Mouse (Mus musculus) gastrocnemius, adult 8-10 months (tissue): ENCODE measurements around the gene Slc25a5. TPM values are rescaled to one million over a fixed set of nuclear protein-coding genes. Genes with fewer than 3 reads are reported as not detected.

Experiments
- DNase-seq, 2 experiments: peaks; one replicate each; pipeline ENCODE4 v3.0.0; 2022; ENCODE audit warnings: low spot score in 2 of 2
- total RNA-seq, 4 experiments: library from RNA; stranded (reverse); gene quantifications; 2 replicates each; pipeline ENCODE4 v1.2.4; 2022

Gene Slc25a5
- total RNA-seq, 4 experiments from 2014 or later, result 37.5 to 64.5 (median 44.7) TPM

DNA sequence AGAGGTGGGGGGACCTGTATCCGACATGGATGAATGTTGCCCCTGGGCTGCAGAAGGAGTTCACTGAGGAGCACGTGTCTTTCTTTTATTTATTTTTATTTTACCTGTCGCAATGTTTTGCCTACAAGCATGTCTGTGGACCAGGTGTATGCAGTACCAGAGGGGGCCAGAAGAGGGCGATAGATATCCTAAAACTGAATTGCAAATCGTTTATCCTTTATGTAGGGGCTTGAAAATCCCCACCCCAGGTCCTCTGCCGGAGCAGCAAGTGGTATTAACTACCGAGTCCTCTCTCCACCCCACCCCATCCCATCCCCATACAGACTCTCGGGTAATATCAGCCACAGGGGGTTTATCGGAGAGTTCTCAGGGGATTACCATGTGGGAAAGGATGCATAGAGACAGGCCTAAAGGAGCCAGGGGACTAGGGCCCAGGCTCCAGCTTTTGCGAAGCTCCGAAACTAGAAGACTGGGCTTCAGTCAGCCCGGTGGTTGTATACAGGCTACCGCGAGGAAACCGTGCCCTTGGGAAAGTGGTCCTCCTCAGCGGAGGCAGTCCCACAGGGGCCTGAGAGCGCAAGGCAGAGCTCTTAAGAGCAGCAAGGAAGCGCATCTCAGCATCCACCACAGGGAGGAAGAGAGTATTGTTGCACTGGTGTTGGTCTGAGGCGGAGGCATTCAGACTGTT is 38.1 kb downstream of the Slc25a5 start:
- DNase-seq, result peak; percentile 32 to 35

GRCm38 (mm10) chrX:36837069-36837676 is 41.7 kb downstream of the Slc25a5 start:
- no peak for DNase-seq

- no peak for DNase-seq
Observed at GRCm38 (mm10) chrX:36839391-36839790, 43.9 kb downstream of the Slc25a5 start.

- no peak for DNase-seq
Observed at GRCm38 (mm10) chrX:36841698-36842097, 46.2 kb downstream of the Slc25a5 start.

- DNase-seq, result no peak
Observed at GRCm38 (mm10) chrX:36843346-36843990, 48.0 kb downstream of the Slc25a5 start.

DNA sequence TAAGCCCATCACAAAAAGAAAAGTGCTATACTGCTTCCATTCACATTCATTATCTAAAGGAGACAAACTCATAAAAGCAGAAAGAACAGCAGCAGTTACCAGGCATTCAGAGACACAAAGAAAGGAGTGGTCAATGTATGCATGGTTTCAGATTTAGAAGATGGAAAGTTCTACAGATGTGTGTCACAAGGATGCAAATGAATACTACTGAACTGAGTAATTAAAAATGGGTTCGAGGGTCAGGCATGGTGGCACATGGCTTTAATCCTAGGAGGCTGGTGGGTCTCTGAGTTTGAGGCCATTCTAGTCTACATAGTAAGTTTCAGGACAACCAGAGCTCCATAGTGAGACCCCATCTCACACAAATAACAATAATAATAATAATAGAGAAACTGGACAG is 51.7 kb downstream of the Slc25a5 start:
- no peak for DNase-seq

Other genes with a start within 250 kb of the Slc25a5 start
- gene Pgrmc1, start 197.4 kb upstream of the Slc25a5 start, total RNA-seq, result 1 to 10 TPM; 6.0 to 9.2 (median 7.0) TPM
- gene Akap17b, start 150.3 kb upstream of the Slc25a5 start, total RNA-seq, result 1 to 10 TPM; 1.5 to 3.0 (median 1.7) TPM
- gene Slc25a43, start 52.0 kb upstream of the Slc25a5 start, total RNA-seq, result under 1 TPM in 1 of 4 experiments, not detected in 3; 0.45 TPM
- gene Ube2a, start 78.2 kb downstream of the Slc25a5 start, total RNA-seq, result 10 to 100 TPM; 36.5 to 46.1 (median 38.1) TPM
- gene C330007P06Rik, start 78.5 kb downstream of the Slc25a5 start, total RNA-seq, result 10 to 100 TPM in 3 of 4 experiments, 1 to 10 TPM in 1; 9.5 to 14.2 (median 10.5) TPM
- 1 to 10 TPM; 2.3 to 3.6 (median 2.5) TPM for gene Nkrf, start 107.2 kb downstream of the Slc25a5 start, total RNA-seq
- 1 to 10 TPM in 2 of 4 experiments, under 1 TPM in 2; 0.53 to 2.0 (median 0.86) TPM for gene Sept6, start 196.1 kb downstream of the Slc25a5 start, total RNA-seq